Mouse (Mus musculus) liver (tissue): ENCODE measurements around the gene Rem2.
A peak's percentile ranks its signal among the peaks of the same experiment; 100 is the strongest.

Experiments
- DNase-seq: peaks from one replicate; pipeline ENCODE4 v3.0.0-alpha.2; 2020; ENCODE audit warnings: mixed read lengths

Rem2 gene

DNA sequence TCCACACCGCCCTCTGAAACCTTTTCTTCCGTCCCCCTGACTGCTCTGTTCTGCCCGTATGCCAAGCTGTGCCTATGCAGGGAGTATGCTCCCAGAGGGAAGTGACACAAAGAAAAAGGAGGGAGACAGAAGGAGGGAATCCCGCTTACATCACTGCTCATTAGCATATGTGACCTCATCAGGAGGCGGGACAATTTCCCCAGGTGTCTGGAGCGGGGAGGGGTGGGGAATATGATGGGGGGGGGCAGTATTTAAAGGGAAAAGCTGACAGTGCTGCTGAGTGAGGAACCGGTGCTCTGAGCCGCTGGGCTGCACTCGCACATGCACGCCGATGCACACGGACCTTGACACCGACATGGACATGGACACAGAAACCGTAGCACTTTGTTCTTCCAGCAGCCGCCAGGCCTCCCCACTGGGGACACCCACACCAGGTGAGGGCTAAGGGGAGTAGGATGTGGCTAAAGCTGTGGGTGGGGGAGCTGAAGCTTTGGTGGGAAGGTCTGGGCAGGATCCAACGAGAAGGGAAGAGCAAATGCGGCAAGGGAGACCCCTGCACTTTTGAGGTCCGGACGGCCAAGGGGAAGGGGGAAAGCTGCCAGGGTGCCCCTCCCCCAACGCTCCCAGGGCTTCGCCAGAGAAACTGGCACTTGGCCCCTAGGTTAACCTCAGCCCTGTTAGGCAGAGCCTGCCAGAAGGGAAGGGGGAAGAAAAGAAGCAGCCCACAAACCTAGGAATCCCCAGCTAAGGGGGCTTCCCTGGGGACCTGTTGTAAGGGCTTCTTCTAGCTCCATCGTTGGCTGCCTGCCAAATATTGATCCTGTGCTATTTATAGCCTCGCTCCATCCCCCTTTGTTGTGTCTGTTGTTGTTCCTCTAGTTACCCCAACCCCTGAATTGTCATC lies at the start of gene Rem2:
Rem2 (plus strand) TSS at position 160 of the 904 bp plus-strand sequence.
- DNase-seq, result no peak

DNA sequence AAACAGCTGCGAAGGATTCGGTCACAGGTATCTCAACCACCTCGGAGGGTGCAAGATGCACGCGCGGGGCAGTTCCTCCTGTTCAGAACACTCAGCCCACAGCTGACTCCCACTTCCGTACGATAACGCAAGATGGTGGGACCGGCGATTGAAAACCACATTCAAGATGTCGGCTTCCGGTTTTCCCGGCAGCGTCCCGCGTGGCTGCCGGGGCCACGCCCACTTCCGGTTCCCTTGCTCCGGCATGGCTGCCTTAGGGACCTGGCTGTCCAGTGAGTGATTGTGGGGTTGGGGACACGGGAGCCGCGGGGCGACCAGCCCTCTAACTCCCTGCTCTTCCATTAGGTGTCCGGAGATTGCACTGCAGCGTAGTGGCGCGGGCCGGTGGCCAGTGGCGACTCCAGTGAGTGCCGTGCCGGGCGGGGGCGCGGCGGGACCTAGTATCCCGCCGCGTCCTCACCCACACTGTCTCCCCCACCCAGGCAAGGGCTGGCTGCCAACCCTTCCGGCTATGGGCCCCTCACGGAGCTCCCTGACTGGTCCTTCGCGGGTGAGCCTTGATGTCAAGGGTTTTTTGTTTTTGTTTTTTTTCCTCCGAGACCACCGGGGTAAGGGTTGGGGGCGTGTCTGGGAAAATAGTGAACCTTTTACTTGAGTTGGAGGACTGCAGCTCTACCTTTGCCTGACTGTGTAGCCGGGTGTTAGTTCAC lies 49.1 kb upstream of the Rem2 start, which contains the start of gene Mrpl52:
Mrpl52 (plus strand) TSS at position 221 of the 710 bp plus-strand sequence.
- peak; percentile 93 for DNase-seq

DNA sequence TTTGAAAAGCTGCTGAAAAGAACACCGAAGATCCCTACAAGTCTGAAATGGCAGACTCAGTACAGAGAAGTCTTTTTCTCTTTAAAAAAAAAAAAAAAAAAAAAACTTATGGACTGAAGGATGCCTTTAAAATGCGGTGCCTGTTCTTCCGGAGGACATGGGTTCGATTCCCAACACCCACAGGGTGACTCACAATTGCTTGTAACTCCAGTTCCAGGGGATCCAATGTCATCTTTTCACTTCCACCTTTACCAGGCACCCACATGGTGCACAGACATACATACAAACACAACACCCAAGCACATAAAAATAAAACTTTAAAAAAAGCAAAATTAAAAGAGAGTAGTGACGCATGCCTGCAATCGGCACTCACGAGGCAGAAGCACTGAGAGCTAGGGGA lies 48.2 kb upstream of the Rem2 start:
- DNase-seq, result no peak

DNA sequence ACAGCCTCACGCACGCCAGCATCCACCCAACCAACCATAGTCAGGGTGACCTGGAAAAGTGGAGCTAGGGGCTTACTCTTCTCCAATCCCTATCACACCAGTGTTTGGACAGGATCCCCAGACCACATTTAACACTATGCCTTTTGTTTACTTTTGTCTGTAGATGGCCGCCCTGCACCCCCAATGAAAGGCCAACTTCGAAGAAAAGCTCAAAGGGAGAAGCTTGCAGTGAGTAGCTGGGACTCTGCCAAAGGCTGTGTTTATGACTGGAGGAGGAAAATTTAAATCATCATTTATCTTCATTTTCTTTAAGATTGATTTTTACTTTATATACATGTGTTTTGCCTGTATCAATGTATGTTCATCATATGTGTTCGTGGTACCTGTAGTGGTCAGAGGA lies 47.5 kb upstream of the Rem2 start:
- no peak for DNase-seq

DNA sequence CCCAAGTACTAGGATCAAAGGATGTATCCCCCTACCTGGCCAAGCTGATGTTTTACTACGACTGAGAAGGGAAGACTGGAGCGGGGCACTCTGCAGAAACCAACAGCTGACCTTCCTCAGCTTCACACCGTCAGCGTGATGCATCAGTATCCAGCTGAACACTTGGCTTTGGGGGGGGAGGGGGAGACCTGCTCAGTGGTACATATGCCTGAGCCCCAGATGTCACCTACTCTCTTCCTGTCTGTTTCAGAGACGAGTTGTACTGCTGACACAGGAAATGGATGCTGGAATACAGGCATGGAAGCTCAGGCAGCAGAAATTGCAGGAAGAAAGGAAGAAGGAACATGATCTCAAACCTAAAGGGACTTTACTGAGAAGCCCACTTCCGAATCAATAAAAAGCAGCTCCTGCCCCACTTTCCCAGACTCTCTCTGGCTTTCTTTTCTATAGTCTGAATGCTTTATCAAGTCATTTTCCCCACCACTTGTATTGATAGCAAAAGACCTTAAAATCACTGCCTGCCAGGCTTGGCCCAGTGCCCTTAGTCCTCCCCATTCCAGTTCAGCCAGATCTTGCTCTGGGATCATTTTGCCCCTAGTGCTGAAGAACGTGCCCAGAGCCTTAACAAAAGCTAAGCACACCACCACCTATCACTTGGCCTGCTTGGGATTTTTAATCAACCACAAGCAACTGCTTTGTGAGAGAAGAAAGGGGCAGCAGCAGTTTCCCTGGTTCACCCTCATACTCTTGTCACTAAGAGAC lies 46.4 kb upstream of the Rem2 start:
- DNase-seq, result no peak

DNA sequence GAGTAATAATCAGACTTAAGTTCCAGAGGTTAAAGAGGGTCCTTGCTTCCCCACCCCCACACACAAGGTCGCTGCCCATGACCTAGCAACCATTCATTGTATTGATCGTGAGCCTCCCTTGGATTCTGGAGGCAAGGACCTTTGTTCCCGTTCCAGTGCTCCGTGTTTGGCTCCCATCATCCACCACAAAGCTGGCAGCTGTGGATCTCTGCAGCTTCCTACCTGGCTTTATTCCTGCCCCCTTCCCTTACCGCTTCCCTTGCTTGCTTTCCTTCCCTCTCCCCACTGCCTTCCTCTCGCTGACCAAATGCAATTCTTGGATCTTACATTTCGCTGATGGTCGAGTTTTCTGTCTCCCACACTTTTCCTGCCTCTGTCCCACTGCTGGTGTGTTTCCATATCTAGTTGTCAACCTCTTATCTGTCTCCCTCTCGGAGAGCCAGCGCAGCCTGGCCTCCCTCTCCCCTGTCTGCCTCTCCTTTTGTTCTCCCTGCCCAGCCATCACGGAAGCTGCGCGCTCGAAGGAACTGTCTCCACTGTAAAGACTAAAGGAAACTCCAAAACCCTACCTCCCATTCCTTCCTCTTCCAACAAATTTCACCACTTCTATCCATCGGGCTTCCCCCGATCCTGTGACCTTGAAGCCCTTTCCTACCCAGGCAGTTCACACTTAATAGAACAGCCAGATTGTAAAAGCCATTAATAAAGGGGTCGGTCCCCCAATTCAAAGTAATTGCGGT lies 45.3 kb upstream of the Rem2 start:
- DNase-seq, result peak; percentile 44

DNA sequence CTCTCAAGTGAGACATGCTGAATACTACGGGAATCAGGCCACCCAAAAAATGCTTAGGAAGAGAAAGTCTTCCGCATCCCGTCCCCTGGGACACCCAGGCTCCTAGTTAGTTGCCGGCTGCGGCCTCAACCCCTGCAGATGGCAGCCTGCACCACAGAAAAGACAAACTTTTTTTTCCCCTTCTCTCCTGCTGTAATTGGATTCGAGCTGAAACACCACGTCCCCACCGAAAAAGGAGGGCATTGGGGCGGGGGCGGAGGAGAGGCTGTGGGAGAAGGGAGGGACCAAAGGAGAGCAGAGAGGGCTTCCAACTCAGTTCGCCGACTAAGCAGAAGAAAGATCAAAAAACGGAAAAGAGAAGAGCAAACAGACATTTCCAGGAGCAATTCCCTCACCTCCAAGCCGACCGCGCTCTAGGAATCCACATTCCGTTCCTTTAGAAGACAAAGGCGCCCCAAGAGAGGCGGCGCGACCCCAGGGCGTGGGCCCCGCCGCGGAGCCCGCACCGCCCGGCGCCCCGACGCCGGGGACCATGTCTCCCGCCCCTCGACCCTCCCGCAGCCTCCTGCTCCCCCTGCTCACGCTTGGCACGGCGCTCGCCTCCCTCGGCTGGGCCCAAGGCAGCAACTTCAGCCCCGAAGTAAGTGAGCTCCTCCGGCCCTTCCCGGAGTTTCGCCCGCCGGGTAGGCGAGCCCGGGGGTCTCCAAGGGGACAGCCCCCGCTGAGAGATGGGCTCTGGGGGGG lies 44.4 kb upstream of the Rem2 start, which contains the start of gene Mmp14:
Mmp14 (plus strand) TSS at position 279 of the 744 bp plus-strand sequence.
- DNase-seq, result peak; percentile 70

DNA sequence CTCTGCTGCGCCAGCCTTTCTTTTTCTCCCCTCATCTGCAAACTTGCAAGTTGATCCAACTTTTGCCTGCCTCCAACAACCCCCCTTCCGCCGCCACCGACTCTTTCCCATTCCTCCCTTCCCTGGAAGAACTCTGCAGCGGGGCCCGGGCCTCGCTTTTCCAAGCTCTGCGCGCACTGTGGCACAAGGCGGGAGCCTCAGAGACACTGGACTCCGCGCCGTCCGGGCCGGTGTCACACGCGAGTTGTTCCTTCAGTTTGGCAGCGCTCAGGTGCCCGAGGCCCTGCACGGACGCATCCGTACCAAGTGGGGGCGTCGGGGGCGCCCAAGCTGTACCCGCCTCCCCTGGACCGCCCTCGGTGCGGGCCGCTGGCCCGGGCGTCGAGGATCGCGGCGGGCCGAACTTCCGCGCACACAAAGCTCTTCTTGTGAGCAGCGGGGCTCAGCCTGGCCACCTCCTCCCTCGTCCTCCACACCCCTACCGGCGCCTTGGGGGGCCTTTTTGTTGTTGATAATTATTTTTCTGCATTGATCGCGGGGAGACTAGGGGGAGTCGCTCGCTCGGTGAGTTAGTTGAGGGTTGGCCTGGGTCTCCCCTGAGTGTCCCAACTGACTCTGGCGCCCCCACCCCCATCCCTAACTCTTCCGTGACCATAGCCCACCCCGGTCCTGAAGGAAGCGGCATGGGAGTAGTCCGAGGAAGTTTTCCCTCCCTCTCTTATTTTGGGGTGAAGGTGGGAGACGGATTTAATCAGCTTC lies 43.6 kb upstream of the Rem2 start:
- DNase-seq, result peak; percentile 30

DNA sequence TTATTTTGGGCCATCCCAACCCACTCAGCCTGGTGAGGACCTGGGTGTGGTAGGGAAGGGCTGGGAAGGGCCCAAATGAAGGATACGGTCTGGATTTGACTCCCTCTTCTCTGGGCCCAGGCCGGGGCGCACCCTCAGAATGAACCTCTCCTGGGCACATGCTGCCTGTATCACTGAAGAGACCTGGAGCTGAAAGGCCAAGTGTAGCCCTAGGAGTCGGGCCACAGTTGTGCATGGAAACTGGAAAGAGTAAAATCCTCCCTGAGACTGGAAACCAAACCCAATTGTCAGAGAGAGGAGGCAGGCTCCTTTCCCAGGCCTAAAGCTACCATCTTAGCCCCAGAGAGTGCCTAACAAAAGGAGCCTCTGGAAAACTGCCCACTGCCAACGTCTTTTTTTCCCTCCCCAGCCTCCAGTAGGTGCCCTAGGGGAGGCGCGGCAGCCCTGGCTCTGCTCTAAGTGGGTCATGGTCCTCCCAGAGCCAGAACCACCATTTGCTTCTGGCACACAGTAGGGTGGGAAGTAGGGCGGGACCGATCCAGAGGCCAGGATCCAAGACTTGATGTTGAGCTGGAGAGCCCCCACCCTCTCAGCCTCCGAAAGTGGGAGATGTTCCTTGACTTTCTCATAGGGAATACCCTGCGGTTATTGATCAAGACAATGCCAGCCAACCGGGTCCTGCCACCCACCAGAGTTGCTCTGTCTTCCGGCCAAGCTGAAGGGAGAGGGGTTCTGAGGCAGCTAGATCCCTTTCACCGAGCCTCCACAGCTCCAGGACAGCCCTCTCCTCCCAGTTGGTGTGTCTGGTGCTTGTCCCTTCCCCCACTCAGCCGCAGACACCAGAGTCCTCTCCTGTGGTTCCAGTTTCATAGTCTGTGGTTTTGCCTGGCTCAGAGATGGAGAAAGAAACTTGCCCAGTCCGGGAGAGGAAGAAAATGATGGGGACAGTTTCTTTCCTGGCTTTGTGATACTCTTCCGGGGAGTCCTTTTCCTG lies 42.8 kb upstream of the Rem2 start:
- peak; percentile 38 for DNase-seq

DNA sequence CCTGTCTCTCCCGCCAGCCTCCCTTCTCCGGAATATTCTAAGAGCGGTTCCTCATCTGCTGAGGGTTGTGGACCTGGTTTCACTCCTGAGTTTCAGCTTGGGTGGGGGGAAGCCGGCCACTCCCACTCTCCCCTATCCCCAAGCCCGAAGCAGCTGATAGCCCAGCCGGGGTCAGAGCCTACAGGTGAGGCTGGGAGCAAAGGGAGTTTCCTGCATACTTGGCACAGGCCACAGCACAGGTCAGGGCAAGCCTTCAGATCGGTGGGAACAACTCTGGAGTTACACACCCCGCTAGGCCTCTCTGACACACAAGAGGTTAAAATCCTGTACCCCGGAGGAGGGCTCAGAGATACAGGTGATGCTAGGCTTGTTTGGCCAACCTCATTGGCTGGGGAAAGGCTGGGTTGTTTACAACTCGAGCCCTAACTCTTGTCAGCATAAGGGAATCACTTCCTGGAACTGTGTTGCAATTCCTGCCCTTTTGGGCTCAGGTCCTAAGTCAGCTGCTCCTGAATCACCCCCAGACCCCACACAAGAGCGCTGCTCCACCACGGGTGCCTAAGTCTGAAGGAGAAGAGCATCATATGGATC lies 41.9 kb upstream of the Rem2 start:
- DNase-seq, result no peak

DNA sequence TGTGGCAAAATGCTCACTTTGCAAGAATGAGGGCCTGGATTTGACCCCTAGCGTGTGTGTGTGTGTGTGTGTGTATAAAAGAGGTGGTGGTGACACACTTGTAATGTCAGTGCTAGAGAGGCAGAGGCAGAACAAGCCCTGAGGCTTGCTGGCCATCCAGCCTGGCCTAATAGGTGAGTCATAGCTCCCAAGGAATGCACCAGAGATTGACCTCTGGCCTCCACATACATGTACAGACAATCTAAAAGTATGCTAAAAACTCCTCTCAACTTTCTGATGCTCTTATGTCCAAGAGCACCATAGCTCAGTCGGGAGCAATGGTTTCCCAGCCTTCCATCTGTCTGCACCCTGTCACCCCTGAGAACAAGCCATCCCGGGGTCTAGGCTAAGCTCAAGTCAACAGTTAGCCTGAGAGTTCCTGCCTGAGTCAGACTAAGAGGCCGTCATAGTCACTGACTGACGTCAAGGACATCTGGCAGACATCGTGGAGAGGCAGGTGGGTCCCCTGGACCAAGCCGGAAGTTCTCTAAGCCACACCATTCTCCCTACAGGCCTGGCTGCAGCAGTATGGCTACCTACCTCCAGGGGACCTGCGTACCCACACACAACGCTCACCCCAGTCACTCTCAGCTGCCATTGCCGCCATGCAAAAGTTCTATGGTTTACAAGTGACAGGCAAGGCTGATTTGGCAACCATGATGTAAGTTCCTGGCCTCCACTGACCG lies 40.5 kb upstream of the Rem2 start:
- no peak for DNase-seq

DNA sequence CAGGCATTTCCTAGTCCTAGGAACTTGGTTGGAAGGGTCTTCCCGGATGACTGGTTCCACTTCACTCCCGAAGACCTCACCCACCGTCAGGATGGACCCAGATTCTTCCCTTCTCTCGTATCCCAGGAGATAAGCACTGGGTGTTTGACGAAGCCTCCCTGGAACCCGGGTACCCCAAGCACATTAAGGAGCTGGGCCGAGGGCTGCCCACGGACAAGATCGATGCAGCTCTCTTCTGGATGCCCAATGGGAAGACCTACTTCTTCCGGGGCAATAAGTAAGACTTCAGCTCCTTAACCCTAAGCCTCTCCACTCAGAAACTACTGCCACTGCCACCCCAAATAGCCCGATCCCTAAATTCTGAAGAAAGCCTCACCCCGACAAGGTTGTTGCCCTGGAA lies 36.7 kb upstream of the Rem2 start:
- no peak for DNase-seq

DNA sequence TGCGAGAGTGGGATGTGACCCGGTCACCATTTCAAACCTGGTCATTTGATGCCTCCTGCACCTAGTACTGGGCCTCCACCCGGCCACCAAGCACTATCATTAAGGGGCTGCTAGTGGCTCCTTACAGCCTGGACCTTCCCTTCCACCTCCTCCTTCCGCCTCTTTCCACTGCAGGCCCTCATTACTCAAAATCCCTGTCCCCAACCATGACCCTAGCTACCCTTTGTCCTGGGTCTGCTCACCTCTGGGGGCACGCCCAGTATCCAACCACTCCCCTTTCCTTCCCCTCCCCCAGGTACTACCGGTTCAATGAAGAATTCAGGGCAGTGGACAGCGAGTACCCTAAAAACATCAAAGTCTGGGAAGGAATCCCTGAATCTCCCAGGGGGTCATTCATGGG lies 36.3 kb upstream of the Rem2 start:
- no peak for DNase-seq

DNA sequence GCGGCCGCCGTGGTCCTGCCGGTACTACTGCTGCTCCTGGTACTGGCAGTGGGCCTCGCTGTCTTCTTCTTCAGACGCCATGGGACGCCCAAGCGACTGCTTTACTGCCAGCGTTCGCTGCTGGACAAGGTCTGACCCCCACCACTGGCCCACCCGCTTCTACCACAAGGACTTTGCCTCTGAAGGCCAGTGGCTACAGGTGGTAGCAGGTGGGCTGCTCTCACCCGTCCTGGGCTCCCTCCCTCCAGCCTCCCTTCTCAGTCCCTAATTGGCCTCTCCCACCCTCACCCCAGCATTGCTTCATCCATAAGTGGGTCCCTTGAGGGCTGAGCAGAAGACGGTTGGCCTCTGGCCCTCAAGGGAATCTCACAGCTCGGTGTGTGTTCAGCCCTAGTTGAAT lies 35.4 kb upstream of the Rem2 start:
- DNase-seq, result no peak

DNA sequence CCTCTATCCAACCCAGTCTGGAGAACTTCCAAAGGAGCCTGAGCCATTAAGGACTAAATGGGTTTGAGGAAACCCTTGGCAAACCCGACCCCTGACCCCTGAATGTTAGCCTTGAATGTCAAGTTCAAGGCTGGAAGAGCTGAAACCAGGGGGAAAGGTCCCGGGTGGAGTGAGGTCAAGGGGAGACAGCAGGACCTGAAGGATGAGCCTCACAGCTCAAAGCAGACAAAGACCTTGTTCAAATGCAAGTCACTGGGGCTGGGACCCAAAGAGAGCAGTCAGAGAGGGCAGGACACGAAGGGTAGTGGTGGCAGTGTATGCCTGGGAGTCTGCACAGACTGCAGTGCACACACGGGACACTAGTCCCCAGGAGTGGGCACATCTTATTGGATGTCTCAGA lies 34.5 kb upstream of the Rem2 start:
- DNase-seq, result no peak

DNA sequence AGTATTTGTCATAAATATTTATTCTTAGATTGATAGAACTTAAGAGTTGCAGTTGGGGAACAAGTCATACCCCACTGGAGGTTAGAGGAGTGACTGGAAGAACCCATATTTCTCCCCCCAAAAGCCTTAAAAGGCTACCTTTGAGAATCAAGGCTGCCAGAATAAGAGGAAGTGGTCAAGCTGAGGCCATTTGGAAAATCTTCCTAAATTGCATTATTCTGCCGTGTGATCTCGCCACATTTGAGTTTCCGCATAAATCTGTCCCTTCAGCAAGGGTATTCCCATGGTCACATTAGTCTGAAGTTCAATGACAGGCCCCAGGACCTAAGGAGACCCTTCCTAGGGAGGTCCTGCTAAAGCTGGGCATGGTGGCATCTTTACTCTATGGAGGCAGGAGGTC lies 33.4 kb upstream of the Rem2 start:
- no peak for DNase-seq

DNA sequence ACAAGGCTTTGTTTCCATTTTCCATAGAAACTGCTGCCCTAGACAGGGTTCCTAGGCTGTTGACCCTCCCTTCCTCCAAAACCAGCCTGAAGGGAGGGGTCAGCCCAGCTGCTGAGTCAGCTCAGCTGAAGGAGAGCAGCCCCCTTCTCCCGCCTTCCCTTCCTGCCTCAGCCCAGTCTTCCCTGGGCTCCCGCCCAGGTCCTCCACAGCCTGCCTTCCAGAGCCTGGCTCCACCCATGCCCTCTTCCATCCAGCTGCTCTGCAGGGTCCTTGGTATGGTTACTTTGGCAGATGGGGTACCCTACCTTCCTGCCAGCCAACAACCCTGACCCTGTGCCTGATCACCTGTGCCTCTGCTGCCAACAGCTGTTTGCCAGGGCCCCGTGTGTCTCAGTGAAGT lies 32.7 kb upstream of the Rem2 start:
- DNase-seq, result peak; percentile 48
